Mouse (Mus musculus) erythroblast, embryonic 14.5 days (primary cell): ENCODE results near the gene Poll.

Source experiments
- GATA1 ChIP-seq: IDR thresholded peaks from 2 replicates; pipeline ENCODE4 v1.6.1; 2012; ENCODE audit warnings: low read length, inconsistent platforms, mixed read lengths
- TAL1 ChIP-seq: IDR thresholded peaks from 3 replicates; pipeline ENCODE4 v1.6.1; 2012; ENCODE audit warnings: low read length, inconsistent platforms, mixed read lengths

- TF ChIP-seq TAL1: no peak
- no peak for TF ChIP-seq GATA1
These were observed 8.1 kb downstream of the Poll start for GRCm38 (mm10) chr19:45552187-45552586.
